9 mouse cellular contexts compared by ENCODE assay signal in genomic region chr13:78195601-78196115, GRCm38 (mm10). TPM values are rescaled to one million over a fixed set of nuclear protein-coding genes. Genes with fewer than 3 reads are reported as not detected.
DNase-seq lines count a peak whose midpoint lies in the region; ATAC-seq lines count a peak whose summit lies in the region.
"Had no signal": no experiment of that assay in that cellular context is flagged by ENCODE, and none has a peak within 500 bp of the region (broad histone marks: within the 10 kb centered on the region; RNA-seq: fewer than 3 reads in every experiment).

No protein-coding gene starts in this region.

- WGBS in heart, embryonic 13.5 days: 13% methylated on average over 13 of the region's 13 CpGs
- 3% methylated on average over 13 of the region's 13 CpGs for WGBS in forebrain, embryonic 11.5 days
- 6% methylated on average over 13 of the region's 13 CpGs for WGBS in liver, embryonic 13.5 days (ENCODE audit: insufficient replicate concordance)

- H3K9ac ChIP-seq in heart, embryonic 13.5 days: peak overlapping the region; percentile 82
- peak overlapping the region; percentile 97 for H3K9ac ChIP-seq in forebrain, embryonic 11.5 days (ENCODE audit: low read length)
- no peak overlapping the region for H3K9ac ChIP-seq in liver, embryonic 13.5 days

- no peaks in the 10 kb centered on the region for H3K9me3 ChIP-seq in heart, embryonic 13.5 days
- no peaks in the 10 kb centered on the region for H3K9me3 ChIP-seq in forebrain, embryonic 11.5 days (ENCODE audit: control insufficient read depth, low read length)
- H3K9me3 ChIP-seq in liver, embryonic 13.5 days (replicated peaks): no peaks in the 10 kb centered on the region

- peak overlapping the region; percentile 36 for H3K27ac ChIP-seq in heart, embryonic 13.5 days (replicated peaks)
- H3K27ac ChIP-seq in forebrain, embryonic 11.5 days (ENCODE audit: low read depth, low read length): peak overlapping the region; percentile 91
- no peak overlapping the region for H3K27ac ChIP-seq in liver, embryonic 13.5 days

- H3K4me1 ChIP-seq in heart, embryonic 13.5 days: peaks cover 20% of the 10 kb centered on the region
- H3K4me1 ChIP-seq in forebrain, embryonic 11.5 days (replicated peaks; ENCODE audit: control insufficient read depth, insufficient read depth, low read length): no peaks in the 10 kb centered on the region
- no peaks in the 10 kb centered on the region for H3K4me1 ChIP-seq in liver, embryonic 13.5 days (replicated peaks)

- peak overlapping the region; percentile 83 for H3K4me3 ChIP-seq in heart, embryonic 13.5 days
- peak overlapping the region; percentile 89 for H3K4me3 ChIP-seq in forebrain, embryonic 11.5 days (ENCODE audit: low read depth, low read length)
- H3K4me3 ChIP-seq in liver, embryonic 13.5 days (replicated peaks): peak overlapping the region; percentile 29; the same call in 1 of the 2 replicates

- H3K4me2 ChIP-seq in heart, embryonic 13.5 days: peak overlapping the region; percentile 72
- H3K4me2 ChIP-seq in forebrain, embryonic 11.5 days (ENCODE audit: low read depth, low read length, severe bottlenecking): peak overlapping the region; percentile 73
- H3K4me2 ChIP-seq in liver, embryonic 13.5 days: peak overlapping the region; percentile 38; the same call in 1 of the 2 replicates

- H3K36me3 ChIP-seq in heart, embryonic 13.5 days: 0 out of 2 replicates have a peak, but pooled peaks cover 5% of the 10 kb centered on the region
- H3K36me3 ChIP-seq in forebrain, embryonic 11.5 days (ENCODE audit: control insufficient read depth, insufficient read depth, low read length): no peaks in the 10 kb centered on the region; the same call in 1 of the 2 replicates
- H3K36me3 ChIP-seq in liver, embryonic 13.5 days: no peaks in the 10 kb centered on the region
- H3K36me3 ChIP-seq: G1E had no signal

- peaks cover 68% of the 10 kb centered on the region for H3K27me3 ChIP-seq in heart, embryonic 13.5 days (replicated peaks)
- peaks cover 20% of the 10 kb centered on the region for H3K27me3 ChIP-seq in forebrain, embryonic 11.5 days (ENCODE audit: control insufficient read depth, insufficient read depth, low read length)
- H3K27me3 ChIP-seq in liver, embryonic 13.5 days: peaks cover 98% of the 10 kb centered on the region

- ATAC-seq in heart, embryonic 13.5 days (ENCODE audit: extremely low read depth, insufficient number of reproducible peaks, low FRiP score, low TSS enrichment): no peak
- no peak for ATAC-seq in forebrain, embryonic 11.5 days (replicated peaks; ENCODE audit: low FRiP score)
- ATAC-seq in liver, embryonic 13.5 days (ENCODE audit: low read depth): no peak
- ATAC-seq in inflammation-experienced regulatory T-cells, adult 6 months: no peak

- no peak for DNase-seq in heart, adult 8-10 months (ENCODE audit: low spot score)
- peak; percentile 23 for DNase-seq in ES-CJ7 (ENCODE audit: low read depth, low spot score)
- peak; percentile 71 for DNase-seq in forebrain, embryonic 11.5 days (ENCODE audit: low spot score)
- no peak for DNase-seq in liver, embryonic 13.5 days
- no peak for DNase-seq in urinary bladder, adult 2 months (ENCODE audit: low spot score)
- no peak for DNase-seq in gastrocnemius, postnatal 25 days

RNA-seq across cellular contexts. Expression of gene Nr2f1, which starts 3.9 kb away (rescaled TPM):
- 4.1 and 4.6 TPM in 2 replicates for polyA plus RNA-seq in heart, embryonic 13.5 days (2015; fragmentation: Nextera tagmentation; extraction: Ambion mirVana)
- total RNA-seq in heart, adult 8-10 months (2022): 1 to 10 TPM; 1.5 to 4.4 (median 4.0) TPM
- 110 and 122 TPM in 2 replicates for polyA plus RNA-seq in forebrain, embryonic 11.5 days (2014; fragmentation: Nextera tagmentation; extraction: Ambion mirVana)
- polyA plus RNA-seq in liver, embryonic 13.5 days (2015; fragmentation: Nextera tagmentation; extraction: Ambion mirVana): 0.48 and 0.68 TPM in 2 replicates
- not detected for polyA plus RNA-seq in inflammation-experienced regulatory T-cells, adult 6 months (2017; shearing (Covaris generic))
- polyA plus RNA-seq in urinary bladder, adult 2 months (2012; rRNA removed): 15.6 and 19.4 TPM in 2 replicates
- under 1 TPM; 0.80 to 0.95 TPM for total RNA-seq in gastrocnemius, postnatal 25 days (2021)

Comparison
In these comparisons a context has a peak if more than half of its experiments do, and no peak if none do; other contexts are left out.
1. H3K4me3 ChIP-seq: peak in every context shown above with its lines; median percentile 89 in forebrain, embryonic 11.5 days; 83 in heart, embryonic 13.5 days; 29 in liver, embryonic 13.5 days.
2. DNase-seq: peak in ES-CJ7 (single experiment) and forebrain, embryonic 11.5 days (single experiment); none in heart, adult 8-10 months (single experiment), liver, embryonic 13.5 days (single experiment), urinary bladder, adult 2 months (single experiment) and gastrocnemius, postnatal 25 days (single experiment).
3. Peak in every context shown above with its lines, with median percentiles within 50 percentile points of each other: H3K4me2 ChIP-seq.